Mouse (Mus musculus) thymus, postnatal 10 days (tissue): Measurements from ENCODE around the gene Lrrc46.
A peak's percentile ranks its signal among the peaks of the same experiment; 100 is the strongest.

Experiments used
- DNase-seq, 2 experiments: peaks; one replicate each; pipeline ENCODE4 v3.0.0; 2021; ENCODE audit warnings: low spot score in 2 of 2

The Lrrc46 gene

DNA sequence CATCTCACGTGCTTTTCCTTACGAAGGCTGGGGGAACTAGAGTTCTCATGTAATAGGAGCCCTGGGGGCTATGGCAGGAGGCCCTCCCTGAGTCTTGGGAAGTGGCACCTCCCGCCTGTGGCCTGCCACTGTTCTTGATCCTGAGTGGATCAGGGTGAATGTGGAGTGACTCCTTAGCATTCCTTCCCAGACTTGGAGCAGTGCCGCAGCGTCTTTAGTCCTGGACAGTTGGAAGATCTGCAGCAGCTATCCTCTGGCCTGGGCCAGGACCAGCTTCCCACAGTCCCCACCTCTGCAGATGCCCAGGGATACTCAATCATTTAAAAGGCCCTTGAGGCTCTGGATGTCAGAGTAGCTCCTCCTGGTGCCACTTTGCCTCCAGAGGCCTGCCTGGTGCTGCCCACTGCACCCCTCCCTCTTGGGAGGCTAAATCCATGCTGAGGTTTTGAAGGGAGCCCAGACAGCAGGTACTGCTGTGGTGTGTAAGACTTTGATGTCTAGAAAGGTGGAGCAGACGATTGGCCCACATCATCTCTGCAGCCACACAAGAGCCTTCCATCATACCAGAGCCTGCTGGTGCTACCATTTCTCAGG lies 8.4 kb upstream of the Lrrc46 start:
- no peak for DNase-seq

DNA sequence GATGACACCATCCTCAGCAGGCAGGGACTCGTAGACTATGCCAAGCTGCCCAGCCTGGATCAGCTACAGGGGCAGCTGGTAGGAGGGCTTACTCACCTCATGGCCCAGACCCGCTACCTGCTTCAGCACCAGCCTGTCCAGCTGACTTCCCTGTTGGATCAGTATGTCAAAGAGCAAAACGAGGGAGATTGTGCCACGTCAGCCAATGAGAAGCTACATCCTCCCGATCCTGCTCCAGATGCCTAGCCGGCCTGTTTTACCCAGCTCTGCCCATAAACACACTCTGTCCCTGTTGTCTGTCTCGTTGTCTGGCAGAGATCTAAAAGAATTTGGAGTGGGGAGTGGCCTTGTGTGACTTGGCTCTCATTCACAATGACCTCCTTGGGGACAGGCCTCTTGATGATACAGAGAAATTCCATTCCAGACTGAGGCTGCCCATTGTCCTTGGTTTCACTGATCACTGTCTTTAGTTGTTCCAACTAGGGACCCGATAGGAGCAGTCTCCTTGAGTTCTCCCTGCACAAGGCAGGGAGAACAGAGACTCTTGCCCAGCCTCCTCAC lies 7.0 kb upstream of the Lrrc46 start:
- no peak for DNase-seq

DNA sequence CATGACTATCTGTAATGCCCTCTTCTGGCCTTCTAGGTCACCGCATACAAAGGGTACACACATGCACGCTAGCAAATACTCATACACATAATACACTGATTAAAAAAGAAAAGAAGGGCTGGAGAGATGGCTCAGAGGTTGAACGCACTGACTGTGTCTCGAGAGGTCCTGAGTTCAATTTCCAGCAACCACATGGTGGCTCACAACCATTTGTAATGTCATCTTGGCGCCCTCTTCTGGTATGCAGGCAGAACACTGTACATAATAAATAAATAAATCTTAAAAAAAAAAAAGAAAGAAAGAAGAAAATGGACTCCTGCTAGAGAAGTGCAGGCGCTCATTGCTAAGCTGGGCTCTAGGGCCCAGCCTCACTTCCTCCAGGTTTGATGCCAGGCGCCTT lies 4.7 kb upstream of the Lrrc46 start:
- DNase-seq: peak in 1 of 2 experiments; percentile 33

DNA sequence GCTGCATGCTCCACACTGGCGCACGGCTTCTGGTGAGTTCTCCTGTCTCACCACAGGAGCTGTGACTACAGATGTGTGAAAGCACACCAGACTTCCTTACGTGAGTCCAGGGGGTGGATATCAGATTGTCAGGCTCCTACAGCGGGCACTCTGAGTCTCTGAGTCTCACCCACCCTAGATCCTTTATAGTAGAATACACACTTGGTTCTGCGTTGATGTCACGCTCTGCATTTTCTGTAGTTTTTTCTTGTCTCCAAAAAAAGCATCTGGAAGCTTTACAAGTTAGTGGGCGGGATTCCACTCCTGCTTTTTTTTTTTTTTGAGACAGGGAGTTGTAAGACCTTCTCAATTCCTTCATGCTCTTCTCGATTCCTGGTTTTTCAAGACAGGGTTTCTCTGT lies 3.7 kb upstream of the Lrrc46 start:
- no peak for DNase-seq

DNA sequence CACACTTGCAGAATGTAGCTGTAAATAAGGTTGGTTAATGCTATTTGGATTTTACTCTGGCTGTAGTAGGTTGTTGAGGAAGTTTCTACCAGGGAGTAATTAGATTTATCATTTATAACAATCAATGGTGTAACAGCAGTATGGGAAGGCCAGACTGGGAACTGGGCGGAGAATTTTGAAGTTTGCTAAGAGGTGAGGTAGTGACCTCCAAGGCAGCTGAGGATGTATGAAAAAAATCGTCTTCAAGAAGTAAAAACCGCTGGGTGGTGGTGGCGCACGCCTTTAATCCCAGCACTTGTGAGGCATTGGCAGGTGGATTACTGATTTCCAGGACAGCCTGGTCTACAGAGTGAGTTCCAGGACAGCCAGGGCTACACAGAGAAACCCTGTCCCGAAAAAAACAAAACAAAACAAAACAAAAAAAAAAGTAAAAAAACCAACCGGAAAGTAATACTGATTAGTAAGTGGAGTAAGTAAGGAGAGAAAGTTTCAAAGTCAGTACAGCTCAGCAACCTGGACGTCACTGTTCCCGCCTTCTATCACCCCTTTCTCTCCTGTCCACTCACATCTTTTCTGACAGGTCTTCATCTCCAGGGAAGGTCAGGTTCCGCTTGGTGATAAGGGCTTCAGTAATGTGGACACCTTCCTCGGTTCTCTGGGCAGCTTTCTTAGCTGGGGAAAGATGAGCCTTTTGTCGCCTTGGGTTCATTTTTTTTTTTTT lies 746 bp downstream of the Lrrc46 start:
- DNase-seq: no peak

DNA sequence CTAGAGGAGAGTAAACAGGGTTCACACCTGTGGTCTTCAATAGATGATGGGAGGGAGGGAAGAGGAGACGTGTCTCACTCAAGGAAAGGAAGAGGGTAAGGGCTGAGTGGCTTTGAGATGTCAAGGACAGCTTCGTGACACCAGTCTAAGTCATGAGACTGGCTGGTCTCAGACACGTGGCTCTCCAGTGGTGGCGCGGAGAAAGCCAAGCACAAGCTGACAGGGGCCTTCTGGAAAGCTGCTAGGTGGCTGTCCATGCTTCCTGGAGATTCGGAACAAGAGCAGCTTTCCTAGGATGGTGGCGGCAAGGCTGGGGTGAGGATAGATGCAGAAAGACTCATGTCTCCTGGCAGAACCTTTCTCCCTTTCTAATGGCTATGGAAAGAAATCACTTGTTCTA lies 2.3 kb downstream of the Lrrc46 start:
- DNase-seq: no peak

DNA sequence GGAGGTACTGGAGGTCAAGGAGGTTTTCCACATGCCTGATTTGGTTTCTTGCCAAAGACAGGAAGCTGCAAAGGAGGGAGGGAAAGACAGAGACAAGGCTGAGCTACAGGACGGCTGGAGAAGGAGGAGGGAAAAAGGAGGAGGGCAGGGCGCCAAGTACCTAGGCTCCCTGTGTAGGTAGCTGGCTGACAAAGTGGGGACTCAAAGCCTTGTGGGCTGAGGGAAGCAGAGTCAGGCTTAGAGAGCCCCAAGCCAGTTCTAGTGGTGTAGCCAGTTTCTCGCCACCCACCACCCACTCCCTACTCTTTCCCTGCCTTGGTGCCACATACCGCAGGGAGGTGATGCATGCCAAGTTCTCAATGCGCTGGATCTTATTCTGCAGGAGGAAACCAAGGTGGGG lies 5.1 kb downstream of the Lrrc46 start:
- DNase-seq: no peak

DNA sequence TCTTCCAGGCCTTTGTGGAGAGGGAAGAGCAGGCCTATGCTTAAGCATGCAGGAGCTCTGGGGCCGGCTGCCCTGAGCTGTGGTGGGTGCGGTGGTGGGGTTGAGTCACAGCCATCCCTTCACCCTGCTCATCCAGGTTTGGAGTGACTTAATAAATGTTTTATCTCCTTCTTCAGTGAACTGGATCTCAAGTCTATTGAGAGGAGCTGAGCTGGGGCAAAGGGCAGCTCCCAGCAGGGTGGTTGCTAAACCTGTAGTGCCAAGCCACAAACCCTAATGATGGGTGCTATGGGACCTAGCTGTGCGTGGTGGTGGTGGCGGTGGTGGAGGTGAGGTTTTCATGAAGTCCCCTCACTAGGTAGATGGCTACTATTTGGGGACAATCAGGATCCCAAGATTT lies 7.4 kb downstream of the Lrrc46 start:
- no peak for DNase-seq

DNA sequence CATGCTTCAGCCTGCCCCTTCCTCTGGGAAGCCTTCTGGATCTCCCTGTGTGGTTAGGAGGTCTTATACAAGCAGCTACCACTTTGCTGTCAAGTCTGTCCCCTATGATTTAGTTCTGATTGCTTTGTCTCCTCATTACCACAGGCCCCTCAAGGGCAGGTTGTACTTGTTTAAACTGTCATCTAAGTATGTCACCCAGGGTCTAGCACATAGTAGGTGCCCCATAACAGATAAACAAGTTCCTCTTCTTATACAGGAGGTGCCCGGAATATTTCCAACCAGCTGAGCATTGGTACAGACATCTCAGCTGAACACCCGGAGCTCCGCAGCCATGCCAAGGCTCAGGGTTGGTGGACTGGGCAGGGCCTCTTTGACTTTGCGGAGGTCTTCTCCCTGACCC lies 8.7 kb downstream of the Lrrc46 start:
- no peak for DNase-seq

DNA sequence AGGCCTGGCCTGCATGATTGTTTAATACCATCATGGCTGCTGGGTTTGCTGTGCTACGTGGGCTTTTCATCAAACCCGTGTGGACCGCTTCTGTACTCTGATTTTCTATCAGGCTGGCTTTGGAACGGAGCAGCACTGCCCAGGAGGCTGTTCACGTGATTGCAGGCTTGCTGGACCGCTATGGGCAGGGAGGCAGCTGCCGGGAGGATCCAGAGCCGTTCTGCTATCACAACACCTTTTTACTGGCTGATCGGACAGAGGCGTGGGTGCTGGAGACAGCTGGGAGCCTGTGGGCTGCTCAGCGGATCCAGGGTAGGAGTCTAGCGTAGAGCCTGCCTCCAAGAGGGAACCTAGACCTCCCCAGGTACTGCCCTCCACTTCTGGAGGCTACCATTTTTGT lies 9.2 kb downstream of the Lrrc46 start:
- no peak for DNase-seq

DNA sequence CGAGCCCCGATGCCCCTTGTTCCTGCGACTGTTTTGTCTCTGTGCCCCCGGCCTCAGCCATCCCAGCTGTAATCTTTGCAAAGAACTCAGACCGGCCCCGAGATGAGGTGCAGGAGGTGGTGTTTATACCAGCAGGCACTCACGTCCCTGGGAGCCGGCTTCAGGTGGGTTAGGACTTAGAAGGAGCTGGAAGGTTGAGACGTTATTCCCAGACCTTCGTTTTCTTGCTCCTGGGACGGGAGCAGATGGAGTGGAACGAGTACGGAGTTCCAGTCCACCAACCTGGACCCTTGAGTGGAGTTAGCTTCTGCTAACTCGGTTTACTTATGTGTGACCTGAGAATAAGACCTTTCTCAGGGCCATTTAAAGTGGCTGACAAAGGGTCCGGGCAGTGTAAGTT lies 10.8 kb downstream of the Lrrc46 start:
- no peak for DNase-seq

DNA sequence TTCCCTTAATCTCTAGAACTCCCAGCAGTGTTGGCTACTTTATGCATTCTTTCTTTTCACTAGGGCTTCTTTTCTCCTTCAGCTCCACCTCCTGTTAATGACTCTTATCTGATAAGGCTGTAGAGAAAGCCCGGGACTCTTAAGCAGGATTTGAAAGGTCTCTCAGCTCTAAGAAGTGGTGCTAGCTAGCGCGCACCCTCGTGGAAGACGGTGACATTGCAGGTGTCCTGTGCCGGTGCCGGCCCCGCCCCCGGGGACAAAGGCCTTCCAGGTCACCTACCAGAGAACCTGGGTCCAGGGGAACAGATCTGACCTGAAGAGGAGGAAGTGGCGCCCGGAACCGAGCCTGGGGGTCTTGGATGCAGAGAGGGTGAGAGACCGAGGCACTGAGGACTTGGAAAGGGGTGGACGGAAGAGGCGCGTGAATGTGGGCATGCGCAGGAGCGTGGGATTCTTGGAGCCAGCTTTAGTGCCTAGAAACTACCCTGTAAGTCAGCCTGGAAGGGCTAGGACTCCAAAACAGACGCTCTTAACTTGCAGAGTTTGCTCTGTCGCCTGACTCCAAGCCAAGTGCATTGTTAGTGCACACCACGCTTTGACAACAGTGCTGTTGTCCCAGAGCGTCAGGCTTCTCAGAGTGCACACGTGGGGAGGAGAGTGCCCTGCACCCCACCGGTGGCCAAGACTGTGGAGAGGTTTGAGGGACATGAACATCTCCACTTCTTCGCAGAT lies 11.4 kb downstream of the Lrrc46 start, which contains the start of gene Scrn2:
Scrn2 (plus strand) TSS at position 253 of the 732 bp plus-strand sequence.
- DNase-seq: peak; percentile 59 to 80

DNA sequence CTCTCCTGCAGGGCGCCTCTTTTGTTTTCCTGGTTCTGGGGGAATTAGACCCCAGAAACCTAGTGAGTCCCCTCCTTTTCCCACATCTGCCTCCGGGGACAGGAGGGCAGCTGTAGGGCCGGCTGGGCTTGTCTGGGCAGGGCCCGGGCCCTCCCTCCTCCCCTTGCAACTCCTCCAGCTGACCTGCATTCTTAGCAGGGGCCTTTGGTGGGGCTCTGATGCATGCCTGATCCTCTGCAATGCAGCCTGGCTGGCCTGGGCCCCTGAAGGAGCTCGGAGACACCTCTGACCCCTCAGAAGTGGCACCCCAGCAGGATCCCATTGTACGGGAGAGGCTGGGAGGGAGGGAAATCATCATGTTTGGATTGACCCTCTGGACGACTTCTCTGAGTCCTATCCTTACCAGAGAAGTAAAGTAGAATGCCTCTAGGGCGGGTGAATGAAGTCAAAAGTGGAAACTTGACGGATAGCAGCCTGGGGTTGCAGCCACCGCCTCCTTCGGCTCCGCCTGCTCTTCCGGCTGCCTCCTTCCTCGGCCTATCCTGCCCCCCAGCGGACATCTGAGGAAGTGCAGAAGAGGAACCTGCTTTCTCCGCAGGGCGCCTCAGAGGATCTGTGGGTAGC lies 15.4 kb downstream of the Lrrc46 start:
- DNase-seq: peak; percentile 89 to 95

DNA sequence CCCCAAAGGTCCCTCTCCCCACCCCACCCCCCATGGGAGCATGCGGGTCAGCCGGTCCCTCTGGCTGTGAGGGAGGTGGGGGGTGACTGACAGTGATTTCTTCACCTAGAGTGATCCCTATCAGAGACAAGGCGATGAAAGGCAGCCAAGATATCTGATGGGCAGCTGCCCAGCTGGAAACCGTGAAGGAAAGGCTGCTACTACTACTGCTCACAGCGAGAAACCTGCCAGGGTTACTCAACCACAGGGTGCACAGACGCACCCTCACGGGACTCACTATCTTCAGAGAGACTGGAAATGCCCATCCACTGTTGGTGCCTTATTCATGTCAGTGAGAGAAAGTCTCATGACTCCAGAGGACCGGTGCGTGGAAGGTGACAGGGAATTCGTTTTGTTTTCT lies 16.2 kb downstream of the Lrrc46 start:
- DNase-seq: no peak

DNA sequence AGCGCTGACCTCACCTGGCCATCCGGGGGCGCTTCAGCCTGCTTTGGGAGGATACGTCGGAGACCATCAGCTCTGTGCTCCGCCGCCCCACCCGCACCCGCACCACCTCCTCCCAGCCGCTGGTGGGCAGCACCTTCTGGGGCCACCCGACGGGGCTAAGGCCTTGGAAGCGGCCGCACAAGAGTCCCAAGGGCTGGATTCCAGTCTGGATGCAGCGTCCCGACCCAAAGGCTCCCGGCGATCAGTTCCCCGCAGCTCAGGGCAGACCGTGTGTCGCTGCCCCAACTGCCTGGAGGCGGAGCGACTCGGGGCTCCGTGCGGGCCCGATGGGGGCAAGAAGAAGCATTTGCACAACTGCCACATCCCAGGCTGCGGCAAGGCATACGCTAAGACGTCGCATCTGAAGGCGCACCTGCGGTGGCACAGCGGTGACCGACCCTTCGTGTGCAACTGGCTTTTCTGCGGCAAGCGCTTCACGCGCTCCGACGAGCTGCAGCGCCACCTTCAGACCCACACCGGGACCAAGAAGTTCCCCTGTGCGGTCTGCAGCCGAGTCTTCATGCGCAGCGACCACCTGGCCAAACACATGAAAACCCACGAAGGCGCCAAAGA lies 19.2 kb downstream of the Lrrc46 start:
- peak; percentile 87 to 90 for DNase-seq

DNA sequence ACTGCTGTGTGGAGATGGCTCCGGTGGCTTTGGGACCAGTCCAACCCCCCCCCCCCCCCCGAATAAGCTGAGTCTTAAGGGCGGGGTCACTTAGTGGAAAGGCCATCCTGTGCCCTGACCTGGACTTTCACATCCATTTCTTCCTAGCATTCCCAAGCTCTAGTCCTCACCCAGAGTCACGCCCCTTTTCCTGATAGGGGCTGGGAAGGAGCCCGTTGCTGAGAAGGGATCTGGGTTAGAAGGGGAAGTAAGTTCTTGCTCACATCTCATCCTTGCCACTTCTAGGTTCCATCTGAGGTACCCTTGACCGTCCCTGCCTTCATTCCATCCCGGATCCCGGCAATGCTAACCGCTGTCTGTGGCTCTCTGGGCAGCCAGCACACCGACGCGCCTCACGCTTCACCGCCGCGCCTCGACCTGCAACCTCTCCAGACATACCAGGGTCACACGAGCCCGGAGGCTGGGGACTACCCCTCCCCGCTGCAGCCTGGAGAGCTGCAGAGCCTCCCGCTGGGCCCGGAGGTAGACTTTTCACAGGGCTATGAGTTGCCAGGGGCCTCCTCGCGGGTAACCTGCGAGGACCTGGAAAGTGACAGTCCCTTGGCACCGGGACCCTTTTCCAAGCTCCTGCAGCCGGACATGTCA lies 20.0 kb downstream of the Lrrc46 start:
- no peak for DNase-seq

DNA sequence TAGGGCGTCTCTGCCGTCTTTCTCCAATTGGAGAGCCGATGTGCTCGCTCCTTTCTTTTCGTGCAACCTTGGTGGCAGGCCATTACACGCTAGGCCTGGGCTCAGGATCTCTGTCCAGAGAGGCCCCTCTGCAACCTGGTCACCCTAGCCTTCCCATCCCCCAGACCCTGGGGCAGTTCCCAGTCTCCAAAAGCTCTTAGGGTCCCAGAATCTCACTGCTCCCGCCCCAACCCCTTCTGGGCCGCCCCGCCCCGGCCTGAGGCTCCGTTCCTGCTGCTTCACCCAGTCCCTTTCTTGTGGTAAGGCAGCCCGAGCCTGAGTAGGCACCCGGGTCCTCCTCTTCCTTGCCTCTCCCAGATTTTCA lies 21.9 kb downstream of the Lrrc46 start:
- DNase-seq: no peak

DNA sequence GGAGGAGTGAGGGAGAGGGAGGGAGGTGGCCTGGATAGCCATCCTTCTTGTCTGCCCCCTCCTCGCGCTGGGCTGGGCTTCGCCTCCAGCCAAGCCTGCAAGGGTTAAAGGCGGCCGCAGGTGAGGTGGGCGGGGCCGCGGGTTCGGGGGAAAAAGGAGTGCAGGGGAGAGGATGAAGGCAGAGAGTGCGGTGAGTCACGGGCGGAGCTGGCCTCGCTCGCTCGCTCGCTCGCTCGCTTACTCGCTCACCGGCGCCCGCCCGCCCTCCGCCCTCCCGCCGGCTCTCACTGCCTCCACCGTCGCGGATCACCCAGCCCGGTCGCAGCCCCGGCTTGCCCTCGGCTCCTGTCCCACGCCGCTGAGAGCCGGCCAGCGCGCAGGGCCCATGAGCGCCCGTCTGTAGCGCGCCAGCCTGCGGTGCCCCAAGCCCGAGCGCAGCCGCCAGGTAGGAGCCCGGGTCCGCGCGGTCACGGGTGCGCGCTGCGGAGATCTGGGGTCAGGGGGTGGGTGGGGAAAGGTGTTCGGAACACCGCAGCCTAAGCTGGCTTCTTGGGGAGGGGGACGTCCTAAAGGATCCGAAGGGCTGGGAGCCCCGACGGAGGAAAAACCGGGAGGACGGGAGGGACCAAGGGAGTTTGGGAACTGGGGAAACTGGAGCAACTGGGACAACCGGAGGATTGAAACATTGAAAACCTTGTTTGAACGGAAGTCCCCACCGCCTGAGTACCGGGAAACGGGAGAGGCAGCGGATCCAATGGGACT lies 22.4 kb downstream of the Lrrc46 start:
- peak in 1 of 2 experiments; percentile 39 for DNase-seq

DNA sequence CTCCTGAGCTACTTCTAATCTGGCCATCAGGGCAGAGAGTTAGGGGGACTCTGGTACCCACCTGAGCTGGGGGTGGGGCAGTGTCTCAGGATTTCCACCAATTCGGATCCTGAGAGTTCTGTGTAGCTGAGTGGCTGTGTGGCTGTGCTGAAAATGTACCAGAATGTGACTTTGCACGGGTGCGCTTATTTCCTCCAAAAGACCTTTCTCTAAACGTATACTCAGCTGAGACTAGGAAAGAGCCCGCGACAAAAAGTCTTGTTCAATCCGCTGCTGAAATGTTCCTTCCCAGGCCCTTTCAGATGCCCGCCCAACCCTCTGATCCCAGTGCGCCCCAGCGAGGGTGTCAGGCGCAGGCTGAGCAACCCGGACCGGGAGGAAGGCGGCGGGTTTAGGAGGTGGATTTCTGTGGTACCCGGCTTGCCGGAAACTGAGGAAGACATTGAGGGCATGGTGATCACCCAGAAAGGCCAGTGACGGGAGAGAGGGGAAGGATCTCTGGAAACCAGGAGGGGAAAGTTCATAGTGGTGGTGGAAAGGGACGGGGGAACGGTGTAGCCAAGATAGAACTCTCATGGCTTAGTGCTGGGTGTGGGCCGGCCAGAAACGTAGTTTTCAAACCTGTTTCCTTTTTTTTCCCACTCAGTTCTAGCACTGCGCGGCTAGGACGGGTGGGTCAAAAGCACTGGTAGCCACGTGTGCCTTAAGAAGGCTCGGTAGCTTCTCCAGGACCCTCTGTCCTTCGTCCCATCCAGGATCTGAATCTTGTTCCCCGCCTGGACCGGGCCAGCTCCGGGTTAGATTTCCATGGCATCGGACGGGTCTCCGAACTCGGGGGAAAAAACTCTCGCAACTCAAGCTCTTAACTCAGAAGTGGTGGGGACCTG lies 23.3 kb downstream of the Lrrc46 start:
- no peak for DNase-seq
